Mouse (Mus musculus): ENCODE measurements at regions not wholly inside any gene's neighbourhood (a gene's known extent, or its start where the extent isn't known, plus 50 kb on each side); places are given as distances from the start of the nearest gene placed in this dataset.

DNA sequence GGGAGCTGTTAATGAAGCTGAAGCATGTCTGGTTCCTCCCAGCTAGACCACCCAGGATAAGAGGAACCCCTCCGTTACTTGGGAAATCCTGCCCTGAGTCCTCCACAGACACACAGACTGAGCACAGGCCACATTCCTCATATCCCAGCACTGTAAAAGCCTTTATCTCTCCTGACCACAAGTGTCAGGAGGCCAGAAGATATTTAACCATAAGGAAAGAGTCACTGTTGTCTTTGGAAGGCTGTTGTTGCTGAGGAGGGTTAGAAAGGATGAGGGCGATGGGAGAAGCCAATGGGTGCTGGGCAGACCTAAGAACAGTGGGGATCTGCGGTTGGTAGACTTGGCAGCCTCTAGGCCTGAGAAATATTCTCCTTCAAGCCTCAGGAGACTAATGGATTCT lies 307.6 kb upstream of the Zfp703 start:
- Histone ChIP-seq H3K4me3 (ENCODE audit: low read depth, low read length) (no peak overlapping the region), H3K9me3 (replicated peaks) (no peaks in the 10 kb centered on the region), H3K27me3 (ENCODE audit: insufficient read depth, low read length) (peaks cover 61% of the 10 kb centered on the region), H3K4me1 (ENCODE audit: insufficient read depth, low read depth, low read length) (peaks cover 5% of the 10 kb centered on the region; the same call in 1 of the 2 replicates), H3K36me3 (replicated peaks) (no peaks in the 10 kb centered on the region)
- DNase-seq (ENCODE audit: low spot score) (no peak), ATAC-seq (ENCODE audit: extremely low read depth, insufficient number of reproducible peaks, low FRiP score, poor library complexity, severe bottlenecking) (no peak)
- TF ChIP-seq CTCF (IDR thresholded peaks at IDR 0.05; ENCODE audit: low read depth, low read length) = no peak
- TF ChIP-seq TAL1 (conservative IDR thresholded peaks at IDR 0.05; ENCODE audit: low read depth, low read length) = no peak
- TF ChIP-seq GATA1 (IDR thresholded peaks at IDR 0.05; ENCODE audit: borderline replicate concordance, low read length) = no peak
- no peak for TF ChIP-seq POLR2AphosphoS5 (IDR thresholded peaks at IDR 0.05; ENCODE audit: insufficient replicate concordance, low read depth, low read length)
- no peak for TF ChIP-seq GATA2 (IDR thresholded peaks at IDR 0.05; ENCODE audit: borderline replicate concordance, low read depth, low read length)

- no peaks in the 10 kb centered on the region for H3K36me3 ChIP-seq (replicated peaks)
- no peaks in the 10 kb centered on the region for H3K9me3 ChIP-seq (replicated peaks)
- DNase-seq (ENCODE audit: low spot score) = no peak
- H3K4me3 ChIP-seq (ENCODE audit: low read depth, low read length) = no peak overlapping the region
- ATAC-seq (ENCODE audit: extremely low read depth, insufficient number of reproducible peaks, low FRiP score, poor library complexity, severe bottlenecking) = no peak
- H3K27me3 ChIP-seq (ENCODE audit: insufficient read depth, low read length) = peaks cover 80% of the 10 kb centered on the region
- TF ChIP-seq GATA2 (IDR thresholded peaks at IDR 0.05; ENCODE audit: borderline replicate concordance, low read depth, low read length) = no peak
- no peak for TF ChIP-seq TAL1 (conservative IDR thresholded peaks at IDR 0.05; ENCODE audit: low read depth, low read length)
- TF ChIP-seq CTCF (IDR thresholded peaks at IDR 0.05; ENCODE audit: low read depth, low read length) = no peak
- TF ChIP-seq GATA1 (IDR thresholded peaks at IDR 0.05; ENCODE audit: borderline replicate concordance, low read length) = no peak
- TF ChIP-seq POLR2AphosphoS5 (IDR thresholded peaks at IDR 0.05; ENCODE audit: insufficient replicate concordance, low read depth, low read length) = no peak
- H3K4me1 ChIP-seq (ENCODE audit: insufficient read depth, low read depth, low read length) = peaks cover 10% of the 10 kb centered on the region
These were observed 304.4 kb upstream of the Zfp703 start for GRCm38 (mm10) chr8:26672486-26673395.

GRCm38 (mm10) chr8:26677584-26678138 lies 299.5 kb upstream of the Zfp703 start:
- DNase-seq (ENCODE audit: low spot score) = no peak
- Histone ChIP-seq H3K36me3 (replicated peaks) (no peaks in the 10 kb centered on the region), H3K9me3 (replicated peaks) (no peaks in the 10 kb centered on the region), H3K4me3 (ENCODE audit: low read depth, low read length) (no peak overlapping the region), H3K4me1 (ENCODE audit: insufficient read depth, low read depth, low read length) (peaks cover 13% of the 10 kb centered on the region), H3K27me3 (ENCODE audit: insufficient read depth, low read length) (peaks cover 70% of the 10 kb centered on the region)
- no peak for ATAC-seq (ENCODE audit: extremely low read depth, insufficient number of reproducible peaks, low FRiP score, poor library complexity, severe bottlenecking)
- no peak for TF ChIP-seq GATA1 (IDR thresholded peaks at IDR 0.05; ENCODE audit: borderline replicate concordance, low read length)
- TF ChIP-seq TAL1 (conservative IDR thresholded peaks at IDR 0.05; ENCODE audit: low read depth, low read length) = no peak
- TF ChIP-seq GATA2 (IDR thresholded peaks at IDR 0.05; ENCODE audit: borderline replicate concordance, low read depth, low read length) = no peak
- no peak for TF ChIP-seq POLR2AphosphoS5 (IDR thresholded peaks at IDR 0.05; ENCODE audit: insufficient replicate concordance, low read depth, low read length)
- no peak for TF ChIP-seq CTCF (IDR thresholded peaks at IDR 0.05; ENCODE audit: low read depth, low read length)

DNA sequence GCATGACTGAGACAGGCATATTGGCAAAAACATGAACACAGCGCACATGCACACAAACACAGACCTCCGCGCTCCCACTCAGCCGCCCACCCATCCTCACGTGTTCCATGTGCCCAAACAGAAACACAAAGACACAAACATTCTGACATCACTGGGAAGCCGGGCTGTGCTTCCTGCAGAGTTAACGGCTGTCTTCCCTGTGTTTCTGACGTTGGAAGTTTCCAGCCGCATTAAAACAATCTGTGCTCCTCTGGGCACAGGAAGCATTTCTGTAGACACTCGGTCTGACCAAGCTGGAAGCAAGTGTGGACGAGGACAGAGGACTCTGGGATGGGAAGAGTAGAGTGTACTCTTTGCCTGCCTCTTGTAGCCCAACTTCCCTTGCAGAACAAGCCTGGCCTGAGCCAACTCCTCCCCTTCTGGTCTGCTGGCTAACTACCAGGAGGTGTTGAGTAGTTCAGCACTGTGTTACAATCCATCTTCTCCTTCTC lies 296.2 kb upstream of the Zfp703 start:
- Histone ChIP-seq H3K27me3 (ENCODE audit: insufficient read depth, low read length) (peaks cover 55% of the 10 kb centered on the region), H3K9me3 (replicated peaks) (no peaks in the 10 kb centered on the region), H3K4me3 (ENCODE audit: low read depth, low read length) (no peak overlapping the region), H3K4me1 (ENCODE audit: insufficient read depth, low read depth, low read length) (peaks cover 23% of the 10 kb centered on the region), H3K36me3 (replicated peaks) (no peaks in the 10 kb centered on the region)
- TF ChIP-seq POLR2AphosphoS5 (IDR thresholded peaks at IDR 0.05; ENCODE audit: insufficient replicate concordance, low read depth, low read length) = no peak
- TF ChIP-seq GATA1 (IDR thresholded peaks at IDR 0.05; ENCODE audit: borderline replicate concordance, low read length) = no peak
- TF ChIP-seq TAL1 (conservative IDR thresholded peaks at IDR 0.05; ENCODE audit: low read depth, low read length) = no peak
- TF ChIP-seq CTCF (IDR thresholded peaks at IDR 0.05; ENCODE audit: low read depth, low read length) = no peak
- TF ChIP-seq GATA2 (IDR thresholded peaks at IDR 0.05; ENCODE audit: borderline replicate concordance, low read depth, low read length) = no peak
- ATAC-seq (ENCODE audit: extremely low read depth, insufficient number of reproducible peaks, low FRiP score, poor library complexity, severe bottlenecking) = no peak
- DNase-seq (ENCODE audit: low spot score) = no peak

GRCm38 (mm10) chr8:26687146-26687545 lies 290.0 kb upstream of the Zfp703 start:
- Histone ChIP-seq H3K36me3 (replicated peaks) (no peaks in the 10 kb centered on the region), H3K4me1 (ENCODE audit: insufficient read depth, low read depth, low read length) (peaks cover 50% of the 10 kb centered on the region), H3K4me3 (ENCODE audit: low read depth, low read length) (no peak overlapping the region), H3K27me3 (ENCODE audit: insufficient read depth, low read length) (peaks cover 20% of the 10 kb centered on the region), H3K9me3 (replicated peaks) (no peaks in the 10 kb centered on the region)
- no peak for ATAC-seq (ENCODE audit: extremely low read depth, insufficient number of reproducible peaks, low FRiP score, poor library complexity, severe bottlenecking)
- DNase-seq (ENCODE audit: low spot score) = no peak
- no peak for TF ChIP-seq GATA1 (IDR thresholded peaks at IDR 0.05; ENCODE audit: borderline replicate concordance, low read length)
- TF ChIP-seq POLR2AphosphoS5 (IDR thresholded peaks at IDR 0.05; ENCODE audit: insufficient replicate concordance, low read depth, low read length) = no peak
- TF ChIP-seq TAL1 (conservative IDR thresholded peaks at IDR 0.05; ENCODE audit: low read depth, low read length) = no peak
- TF ChIP-seq GATA2 (IDR thresholded peaks at IDR 0.05; ENCODE audit: borderline replicate concordance, low read depth, low read length) = no peak
- TF ChIP-seq CTCF (IDR thresholded peaks at IDR 0.05; ENCODE audit: low read depth, low read length) = no peak

DNA sequence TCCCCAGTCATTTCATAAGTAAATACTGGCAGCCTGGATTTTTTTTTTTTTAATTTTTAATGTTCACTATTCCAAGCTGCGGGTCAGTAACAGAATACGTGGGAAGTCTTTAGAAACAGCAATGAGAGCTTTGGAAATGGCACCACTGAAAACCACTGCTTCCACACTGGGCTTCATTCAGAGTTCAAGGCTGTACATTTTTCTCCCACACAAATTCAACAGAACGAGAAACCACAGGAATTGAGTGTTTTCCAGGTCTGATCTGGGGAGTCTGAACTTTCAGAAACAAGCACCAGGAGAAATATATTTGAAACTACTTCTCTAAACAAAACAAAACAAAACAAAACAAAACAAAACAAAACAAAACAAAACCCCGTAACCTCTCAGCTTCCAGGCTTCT lies 289.1 kb upstream of the Zfp703 start:
- H3K4me1 ChIP-seq (ENCODE audit: insufficient read depth, low read depth, low read length) = peaks cover 50% of the 10 kb centered on the region
- TF ChIP-seq POLR2AphosphoS5 (IDR thresholded peaks at IDR 0.05; ENCODE audit: insufficient replicate concordance, low read depth, low read length) (no peak), TAL1 (conservative IDR thresholded peaks at IDR 0.05; ENCODE audit: low read depth, low read length) (no peak), GATA1 (IDR thresholded peaks at IDR 0.05; ENCODE audit: borderline replicate concordance, low read length) (no peak), CTCF (IDR thresholded peaks at IDR 0.05; ENCODE audit: low read depth, low read length) (no peak), GATA2 (IDR thresholded peaks at IDR 0.05; ENCODE audit: borderline replicate concordance, low read depth, low read length) (no peak)
- DNase-seq (ENCODE audit: low spot score) (no peak), ATAC-seq (ENCODE audit: extremely low read depth, insufficient number of reproducible peaks, low FRiP score, poor library complexity, severe bottlenecking) (no peak)
- H3K9me3 ChIP-seq (replicated peaks) = no peaks in the 10 kb centered on the region
- no peak overlapping the region; the same call in 1 of the 2 replicates for H3K4me3 ChIP-seq (ENCODE audit: low read depth, low read length)
- no peaks in the 10 kb centered on the region for H3K36me3 ChIP-seq (replicated peaks)
- H3K27me3 ChIP-seq (ENCODE audit: insufficient read depth, low read length) = peaks cover 14% of the 10 kb centered on the region; the same call in 1 of the 2 replicates
